Mouse (Mus musculus) MEL (cell line): ENCODE results near the gene Ppfia4. TPM values are rescaled to one million over a fixed set of nuclear protein-coding genes. Genes with fewer than 3 reads are reported as not detected.

Experiments used
- DNase-seq: peaks from one replicate; pipeline ENCODE4 v3.0.0; 2011; ENCODE audit warnings: low read depth, low spot score
- H3K27ac ChIP-seq: 2 replicates; pipeline ENCODE4 v1.5.1; 2012; ENCODE audit warnings: low read depth, mild to moderate bottlenecking, control low read depth, low read length, moderate library complexity; ENCODE audit not compliant: control insufficient read depth
- H3K27me3 ChIP-seq, 2 experiments: fragments of 150-350 bp in 1 of 2; sonication (generic) in 1 of 2; 2 replicates each; pipeline ENCODE4 v1.6.1; 2012; ENCODE audit warnings: low read length in 2 of 2, mild to moderate bottlenecking in 2 of 2, improper control_type of control experiment in 1 of 2, moderate library complexity in 1 of 2; ENCODE audit not compliant: insufficient read depth in 2 of 2, control insufficient read depth in 1 of 2
- H3K36me3 ChIP-seq, 2 experiments: 2 replicates each; pipeline ENCODE4 v1.6.1; 2012 to 2014; ENCODE audit warnings: low read length in 2 of 2, improper control_type of control experiment in 1 of 2, inconsistent platforms in 1 of 2, mild to moderate bottlenecking in 1 of 2; ENCODE audit not compliant: insufficient read depth in 2 of 2, control insufficient read depth in 1 of 2
- H3K4me1 ChIP-seq, 2 experiments: fragments of 150-350 bp in 1 of 2; sonication (generic) in 1 of 2; 2 replicates each; pipeline ENCODE4 v1.6.1; 2012; ENCODE audit warnings: low read length in 2 of 2, improper control_type of control experiment in 1 of 2, mild to moderate bottlenecking in 1 of 2; ENCODE audit not compliant: insufficient read depth in 2 of 2, control insufficient read depth in 1 of 2
- H3K4me3 ChIP-seq, 2 experiments: fragments of 150-350 bp in 1 of 2; sonication (generic) in 1 of 2; 2 replicates each; pipeline ENCODE4 v1.5.1; 2012; ENCODE audit warnings: low read depth in 2 of 2, low read length in 2 of 2, mild to moderate bottlenecking in 2 of 2, moderate library complexity in 2 of 2, control low read depth in 1 of 2, improper control_type of control experiment in 1 of 2; ENCODE audit not compliant: control insufficient read depth in 1 of 2, insufficient read depth in 1 of 2
- H3K79me2 ChIP-seq: 2 replicates; pipeline ENCODE4 v1.6.1; 2012; ENCODE audit warnings: mild to moderate bottlenecking, low read length, moderate library complexity; ENCODE audit not compliant: control insufficient read depth, poor library complexity, insufficient read depth
- H3K9ac ChIP-seq: 2 replicates; pipeline ENCODE4 v1.6.1; 2012; ENCODE audit warnings: low read depth, mild to moderate bottlenecking, control low read depth, low read length, moderate library complexity; ENCODE audit not compliant: control insufficient read depth, poor library complexity, severe bottlenecking
- H3K9me3 ChIP-seq: fragments of 150-350 bp; sonication (generic); replicated peaks from 2 replicates; pipeline ENCODE4 v1.6.1; 2012; ENCODE audit warnings: mild to moderate bottlenecking, low read length, improper control_type of control experiment, moderate library complexity; ENCODE audit not compliant: insufficient read depth
- E2F4 ChIP-seq: IDR thresholded peaks from 2 replicates; pipeline ENCODE4 v1.6.1; 2011; ENCODE audit warnings: low read depth, low read length, improper control_type of control experiment, borderline replicate concordance
- ELF1 ChIP-seq: IDR thresholded peaks from 2 replicates; pipeline ENCODE4 v1.6.1; 2014; ENCODE audit warnings: low read depth, mild to moderate bottlenecking, inconsistent platforms, low read length, improper control_type of control experiment, moderate library complexity
- EP300 ChIP-seq, 2 experiments: IDR thresholded peaks; 2 replicates each; pipeline ENCODE4 v1.6.1; 2011; ENCODE audit warnings: improper control_type of control experiment in 2 of 2, low read length in 2 of 2, low read depth in 1 of 2, mild to moderate bottlenecking in 1 of 2
- GABPA ChIP-seq: IDR thresholded peaks from 2 replicates; pipeline ENCODE4 v1.6.1; 2012; ENCODE audit warnings: low read depth, mild to moderate bottlenecking, inconsistent platforms, low read length, improper control_type of control experiment, moderate library complexity
- GATA1 ChIP-seq: IDR thresholded peaks from 2 replicates; pipeline ENCODE4 v1.6.1; 2011; ENCODE audit warnings: low read depth, low read length, improper control_type of control experiment
- JUND ChIP-seq: IDR thresholded peaks from 2 replicates; pipeline ENCODE4 v1.6.1; 2011; ENCODE audit warnings: low read depth, mild to moderate bottlenecking, improper control_type of control experiment, low read length
- KAT2A ChIP-seq: conservative IDR thresholded peaks from 2 replicates; pipeline ENCODE4 v1.6.1; 2012; ENCODE audit warnings: low read depth, low read length, improper control_type of control experiment, inconsistent platforms
- MAFK ChIP-seq: IDR thresholded peaks from 2 replicates; pipeline ENCODE4 v1.6.1; 2011; ENCODE audit warnings: low read depth, mild to moderate bottlenecking, low read length, improper control_type of control experiment, borderline replicate concordance
- MAX ChIP-seq: IDR thresholded peaks from 2 replicates; pipeline ENCODE4 v1.6.1; 2011; ENCODE audit warnings: low read length, improper control_type of control experiment
- MAZ ChIP-seq: IDR thresholded peaks from 2 replicates; pipeline ENCODE4 v1.6.1; 2012; ENCODE audit warnings: low read depth, mild to moderate bottlenecking, inconsistent platforms, low read length, improper control_type of control experiment
- MXI1 ChIP-seq: IDR thresholded peaks from 2 replicates; pipeline ENCODE4 v1.6.1; 2011; ENCODE audit warnings: mild to moderate bottlenecking, low read depth, low read length, improper control_type of control experiment
- MYC ChIP-seq: IDR thresholded peaks from 2 replicates; pipeline ENCODE4 v1.6.1; 2011; ENCODE audit warnings: low read depth, mild to moderate bottlenecking, low read length, improper control_type of control experiment, moderate library complexity
- NELFE ChIP-seq: IDR thresholded peaks from 2 replicates; pipeline ENCODE4 v1.6.1; 2011; ENCODE audit warnings: low read depth, low read length, improper control_type of control experiment
- NRF1 ChIP-seq: IDR thresholded peaks from 2 replicates; pipeline ENCODE4 v1.6.1; 2014; ENCODE audit warnings: low read depth, mild to moderate bottlenecking, inconsistent platforms, low read length, improper control_type of control experiment, moderate library complexity; ENCODE audit not compliant: poor library complexity, insufficient read depth, severe bottlenecking
- POLR2A ChIP-seq, 2 experiments: IDR thresholded peaks; 2 replicates each; pipeline ENCODE4 v1.6.1; 2011 to 2012; ENCODE audit warnings: low read length in 2 of 2, mild to moderate bottlenecking in 2 of 2, control low read depth in 1 of 2, improper control_type of control experiment in 1 of 2, low read depth in 1 of 2, moderate library complexity in 1 of 2; ENCODE audit not compliant: control insufficient read depth in 1 of 2, insufficient read depth in 1 of 2, poor library complexity in 1 of 2
- POLR2AphosphoS5 ChIP-seq: IDR thresholded peaks from 2 replicates; pipeline ENCODE4 v1.6.1; 2012; ENCODE audit warnings: low read depth, borderline replicate concordance, mild to moderate bottlenecking, inconsistent platforms, low read length, moderate library complexity, mixed read lengths
- RAD21 ChIP-seq: IDR thresholded peaks from 2 replicates; pipeline ENCODE4 v1.6.1; 2011; ENCODE audit warnings: mild to moderate bottlenecking, low read depth, low read length, improper control_type of control experiment
- RCOR1 ChIP-seq: IDR thresholded peaks from 2 replicates; pipeline ENCODE4 v1.6.1; 2012; ENCODE audit warnings: low read depth, mild to moderate bottlenecking, inconsistent platforms, low read length, improper control_type of control experiment
- SIN3A ChIP-seq: IDR thresholded peaks from 2 replicates; pipeline ENCODE4 v1.6.1; 2012; ENCODE audit warnings: low read length, improper control_type of control experiment, inconsistent platforms
- SMC3 ChIP-seq: IDR thresholded peaks from 2 replicates; pipeline ENCODE4 v1.6.1; 2011; ENCODE audit warnings: low read depth, low read length, improper control_type of control experiment
- TAL1 ChIP-seq: IDR thresholded peaks from 2 replicates; pipeline ENCODE4 v1.6.1; 2012; ENCODE audit warnings: mild to moderate bottlenecking, inconsistent platforms, low read length, moderate library complexity, mixed read lengths
- TBP ChIP-seq: IDR thresholded peaks from 2 replicates; pipeline ENCODE4 v1.8.0; 2011; ENCODE audit warnings: low read depth, low read length, improper control_type of control experiment
- TCF12 ChIP-seq: IDR thresholded peaks from 2 replicates; pipeline ENCODE4 v1.6.1; 2014; ENCODE audit warnings: low read depth, mild to moderate bottlenecking, inconsistent platforms, low read length, improper control_type of control experiment, moderate library complexity
- UBTF ChIP-seq: IDR thresholded peaks from 2 replicates; pipeline ENCODE4 v1.6.1; 2012; ENCODE audit warnings: low read depth, mild to moderate bottlenecking, inconsistent platforms, low read length, improper control_type of control experiment, moderate library complexity, borderline replicate concordance; ENCODE audit not compliant: insufficient read depth
- USF2 ChIP-seq, 2 experiments: IDR thresholded peaks; 2 replicates each; pipeline ENCODE4 v1.6.1; 2011 to 2012; ENCODE audit warnings: improper control_type of control experiment in 2 of 2, low read length in 2 of 2, borderline replicate concordance in 1 of 2, inconsistent platforms in 1 of 2, low read depth in 1 of 2, mild to moderate bottlenecking in 1 of 2; ENCODE audit not compliant: insufficient read depth in 1 of 2
- ZC3H11A ChIP-seq: IDR thresholded peaks from 2 replicates; pipeline ENCODE4 v1.6.1; 2012; ENCODE audit warnings: low read depth, mild to moderate bottlenecking, inconsistent platforms, low read length, improper control_type of control experiment
- ZKSCAN1 ChIP-seq: IDR thresholded peaks from 2 replicates; pipeline ENCODE4 v1.6.1; 2012; ENCODE audit warnings: low read depth, mild to moderate bottlenecking, inconsistent platforms, low read length, improper control_type of control experiment, moderate library complexity
- ZMIZ1 ChIP-seq: IDR thresholded peaks from 2 replicates; pipeline ENCODE4 v1.6.1; 2012; ENCODE audit warnings: low read depth, mild to moderate bottlenecking, inconsistent platforms, low read length, improper control_type of control experiment, moderate library complexity
- polyA plus RNA-seq, 2 experiments: library from polyadenylated mRNA; stranded (reverse) in 1 of 2; unstranded in 1 of 2; fragments of >175 nt in 1 of 2; fragments of >200 nt in 1 of 2; gene quantifications; 2 replicates each; pipeline versions ENCODE4 v1.2.1 to v1.2.4; 2012; ENCODE audit warnings: low replicate concordance in 2 of 2, low read depth in 1 of 2; ENCODE audit not compliant: insufficient read length in 2 of 2, insufficient read depth in 1 of 2, missing spikeins in 1 of 2
- total RNA-seq: library from RNA; depleted of rRNA; stranded (reverse); fragments of 300-350 nt; gene quantifications from 2 replicates; pipeline ENCODE4 v1.2.3, GENCODE M21; 2012

Gene Ppfia4
- total and polyA plus RNA-seq, 3 experiments = 0.11 TPM; not detected in 2

DNA sequence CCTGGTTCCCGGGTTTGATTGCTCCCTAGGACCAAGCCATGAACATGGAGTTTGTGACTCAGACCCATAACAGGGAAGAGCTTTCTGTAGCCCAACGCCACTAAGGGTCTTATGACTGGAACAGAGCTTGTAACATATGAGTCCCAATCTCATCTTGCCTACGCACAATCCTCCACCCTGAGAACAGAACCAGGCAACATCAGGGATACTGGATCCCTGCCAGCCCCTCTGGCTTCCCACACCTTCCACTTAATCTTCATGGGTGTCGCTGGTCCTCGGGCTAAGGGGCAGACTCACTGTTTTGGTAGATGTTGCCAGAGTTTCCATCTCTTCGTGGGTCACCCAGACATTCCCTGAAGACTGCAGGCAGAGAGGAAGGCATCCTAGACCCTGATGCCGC is 21.0 kb downstream of the Ppfia4 start:
- H3K4me1 ChIP-seq = no peaks in the 10 kb centered on the region; a peak in 1 of 4 replicates
- no peaks in the 10 kb centered on the region for H3K36me3 ChIP-seq
- no peaks in the 10 kb centered on the region for H3K9me3 ChIP-seq
- H3K9ac ChIP-seq = no peak overlapping the region
- no peak for DNase-seq
- peaks cover 0 to 4% of the 10 kb centered on the region in 2 experiments; a peak in 3 of 4 replicates for H3K27me3 ChIP-seq
- no peak overlapping the region for H3K4me3 ChIP-seq
- H3K27ac ChIP-seq = no peak overlapping the region
- TF ChIP-seq TCF12 = no peak
- no peak for TF ChIP-seq USF2 (IDR thresholded peaks at IDR 0.05; ENCODE audit: borderline replicate concordance in 1 of 2, insufficient read depth in 1 of 2, low read depth in 1 of 2, low read length in 2 of 2)
- TF ChIP-seq ELF1 = no peak
- TF ChIP-seq TAL1 = no peak
- TF ChIP-seq UBTF = no peak
- no peak for TF ChIP-seq JUND
- no peak for TF ChIP-seq MAZ
- no peak for TF ChIP-seq NELFE
- TF ChIP-seq NRF1 = no peak
- TF ChIP-seq POLR2A (IDR thresholded peaks at IDR 0.05; ENCODE audit: control insufficient read depth in 1 of 2, insufficient read depth in 1 of 2, low read depth in 1 of 2, low read length in 2 of 2, poor library complexity in 1 of 2) = no peak
- no peak for TF ChIP-seq RCOR1
- no peak for TF ChIP-seq POLR2AphosphoS5
- no peak for TF ChIP-seq MYC
- TF ChIP-seq SMC3 = no peak
- TF ChIP-seq ZMIZ1 = no peak
- TF ChIP-seq MXI1 = no peak
- H3K79me2 ChIP-seq = no peaks in the 10 kb centered on the region

GRCm38 (mm10) chr1:134310729-134311128 is 22.0 kb downstream of the Ppfia4 start:
- Histone ChIP-seq H3K9me3 (no peaks in the 10 kb centered on the region), H3K79me2 (no peaks in the 10 kb centered on the region)

More at GRCm38 (mm10) chr1:134310729-134311128, 22.0 kb downstream of the Ppfia4 start:
- H3K4me1 ChIP-seq = no peaks in the 10 kb centered on the region; a peak in 1 of 4 replicates
- H3K4me3 ChIP-seq = no peak overlapping the region
- peaks cover 0 to 4% of the 10 kb centered on the region in 2 experiments; a peak in 3 of 4 replicates for H3K27me3 ChIP-seq
- DNase-seq = no peak
- no peak for TF ChIP-seq USF2 (IDR thresholded peaks at IDR 0.05; ENCODE audit: borderline replicate concordance in 1 of 2, insufficient read depth in 1 of 2, low read depth in 1 of 2, low read length in 2 of 2)
- TF ChIP-seq ZKSCAN1 = no peak
- no peak for TF ChIP-seq MAZ
- TF ChIP-seq RAD21 = no peak
- TF ChIP-seq MAFK = no peak
- no peak for TF ChIP-seq E2F4
- TF ChIP-seq GATA1 = no peak
- no peak for TF ChIP-seq POLR2AphosphoS5
- no peak for TF ChIP-seq ELF1
- no peak for TF ChIP-seq MYC
- TF ChIP-seq KAT2A = no peak
- no peak for TF ChIP-seq ZC3H11A
- TF ChIP-seq MAX = no peak
- no peak for TF ChIP-seq RCOR1
- TF ChIP-seq TCF12 = no peak
- TF ChIP-seq GABPA = no peak
- no peak for TF ChIP-seq TBP
- TF ChIP-seq NRF1 = no peak
- TF ChIP-seq SIN3A = no peak
- TF ChIP-seq EP300 (IDR thresholded peaks at IDR 0.05; ENCODE audit: low read depth in 1 of 2, low read length in 2 of 2) = no peak
- TF ChIP-seq, all 39 proteins: peak for 0
- Histone ChIP-seq H3K27ac (no peak overlapping the region), H3K9ac (no peak overlapping the region), H3K36me3 (no peaks in the 10 kb centered on the region)
